Mouse (Mus musculus): ENCODE data around the gene Adgb. TPM values are rescaled to one million over a fixed set of nuclear protein-coding genes. Genes with fewer than 3 reads are reported as not detected.

Adgb gene
- total RNA-seq, 2 experiments from 2014 or later = 0.08 TPM; not detected in 1

Other genes starting within 250 kb of the Adgb start
- 1 to 10 TPM; 1.7 to 2.0 TPM for gene Rab32, start 85.9 kb upstream of the Adgb start, total RNA-seq (2021)
- gene Gm10944, start 209.0 kb upstream of the Adgb start, total RNA-seq (2021) = not detected